Mouse (Mus musculus): Measurements from ENCODE around the gene Dip2a. TPM values are rescaled to one million over a fixed set of nuclear protein-coding genes. Genes with fewer than 3 reads are reported as not detected.

Gene Dip2a
- polyA plus RNA-seq, 1 experiment from 2014 or later = 14.9 TPM

GRCm38 (mm10) chr10:76225944-76226343 is 119.1 kb downstream of the Dip2a start:
- Histone ChIP-seq H3K27ac (no peak overlapping the region), H3K27me3 (no peaks in the 10 kb centered on the region), H3K9me3 (no peaks in the 10 kb centered on the region), H3K9ac (no peak overlapping the region), H3K4me3 (no peak overlapping the region), H3K4me2 (no peak overlapping the region), H3K36me3 (peaks cover 63% of the 10 kb centered on the region), H3K4me1 (replicated peaks) (no peaks in the 10 kb centered on the region)
- 93% methylated on average over 11 of the region's 11 CpGs for WGBS
- no peak for ATAC-seq (ENCODE audit: low FRiP score)

DNA sequence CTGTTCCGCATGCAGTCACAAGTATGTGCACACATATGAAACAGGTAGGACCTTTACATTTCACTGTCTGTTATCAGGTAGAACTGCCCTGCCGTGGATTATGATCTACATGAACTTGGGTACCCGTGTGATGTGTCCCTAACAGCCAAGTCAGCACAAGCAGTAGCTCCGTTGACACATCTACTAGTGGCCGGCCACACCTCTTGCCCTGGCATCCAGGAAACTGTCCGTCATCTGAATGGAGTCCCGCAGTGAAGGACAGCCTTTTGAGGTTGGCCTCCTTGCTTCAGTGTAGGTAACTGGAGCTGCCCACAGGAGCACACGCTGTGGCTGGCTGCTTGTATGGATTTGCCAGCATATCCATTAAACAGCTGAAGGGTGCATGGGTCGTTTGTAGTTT is 126.9 kb downstream of the Dip2a start:
- 84% methylated on average over 9 of the region's 9 CpGs for WGBS
- ATAC-seq (ENCODE audit: low FRiP score) = no peak
- Histone ChIP-seq H3K36me3 (peaks cover 100% of the 10 kb centered on the region), H3K4me3 (no peak overlapping the region), H3K27me3 (no peaks in the 10 kb centered on the region), H3K4me1 (replicated peaks) (no peaks in the 10 kb centered on the region), H3K4me2 (no peak overlapping the region), H3K27ac (no peak overlapping the region), H3K9me3 (peaks cover 18% of the 10 kb centered on the region; the same call in 1 of the 2 replicates), H3K9ac (no peak overlapping the region)

- Histone ChIP-seq H3K4me2 (no peak overlapping the region), H3K36me3 (peaks cover 100% of the 10 kb centered on the region), H3K9ac (no peak overlapping the region), H3K27me3 (no peaks in the 10 kb centered on the region), H3K9me3 (peaks cover 18% of the 10 kb centered on the region; the same call in 1 of the 2 replicates), H3K4me1 (replicated peaks) (no peaks in the 10 kb centered on the region), H3K4me3 (no peak overlapping the region), H3K27ac (no peak overlapping the region)
- WGBS = 97% methylated on average over 17 of the region's 17 CpGs
- ATAC-seq (ENCODE audit: low FRiP score) = no peak
Observed at GRCm38 (mm10) chr10:76217056-76217455, 128.0 kb downstream of the Dip2a start.

- H3K36me3 ChIP-seq = peaks cover 98% of the 10 kb centered on the region
- H3K4me1 ChIP-seq (replicated peaks) = no peaks in the 10 kb centered on the region
- WGBS = 93% methylated on average over 4 of the region's 4 CpGs
- no peak overlapping the region for H3K4me3 ChIP-seq
- no peak overlapping the region for H3K27ac ChIP-seq
- H3K4me2 ChIP-seq = no peak overlapping the region
- peaks cover 18% of the 10 kb centered on the region; the same call in 1 of the 2 replicates for H3K9me3 ChIP-seq
- no peak overlapping the region for H3K9ac ChIP-seq
- no peak for ATAC-seq (ENCODE audit: low FRiP score)
- no peaks in the 10 kb centered on the region for H3K27me3 ChIP-seq
Observed at GRCm38 (mm10) chr10:76214161-76214560, 130.9 kb downstream of the Dip2a start.

GRCm38 (mm10) chr10:76212121-76212520 is 133.0 kb downstream of the Dip2a start:
- peaks cover 18% of the 10 kb centered on the region; the same call in 1 of the 2 replicates for H3K9me3 ChIP-seq
- H3K27ac ChIP-seq = no peak overlapping the region
- peaks cover 98% of the 10 kb centered on the region for H3K36me3 ChIP-seq
- no peaks in the 10 kb centered on the region for H3K4me1 ChIP-seq (replicated peaks)
- ATAC-seq (ENCODE audit: low FRiP score) = no peak
- H3K4me3 ChIP-seq = no peak overlapping the region
- no peak overlapping the region for H3K9ac ChIP-seq
- no peaks in the 10 kb centered on the region for H3K27me3 ChIP-seq
- no peak overlapping the region for H3K4me2 ChIP-seq
- WGBS = 93% methylated on average over 6 of the region's 6 CpGs

GRCm38 (mm10) chr10:76210806-76211205 is 134.3 kb downstream of the Dip2a start:
- no peak overlapping the region for H3K27ac ChIP-seq
- no peak overlapping the region for H3K9ac ChIP-seq
- no peak overlapping the region for H3K4me2 ChIP-seq
- no peak for ATAC-seq (ENCODE audit: low FRiP score)
- H3K36me3 ChIP-seq = peaks cover 98% of the 10 kb centered on the region
- no peak overlapping the region for H3K4me3 ChIP-seq
- H3K4me1 ChIP-seq (replicated peaks) = no peaks in the 10 kb centered on the region
- WGBS = 95% methylated on average over 7 of the region's 7 CpGs
- H3K27me3 ChIP-seq = no peaks in the 10 kb centered on the region
- H3K9me3 ChIP-seq = peaks cover 15% of the 10 kb centered on the region; the same call in 1 of the 2 replicates

Other genes with a start within 250 kb of the Dip2a start
- 0.05 TPM in 1 of 2 replicates, not detected in the other for gene Slc5a4b, start 234.3 kb downstream of the Dip2a start, polyA plus RNA-seq (2015; fragmentation: Nextera tagmentation; extraction: Ambion mirVana)
- 0.09 TPM in 1 of 2 replicates, not detected in the other for gene Slc5a4a, start 197.8 kb downstream of the Dip2a start, polyA plus RNA-seq (2015; fragmentation: Nextera tagmentation; extraction: Ambion mirVana)
- gene Prmt2, start 107.4 kb downstream of the Dip2a start, polyA plus RNA-seq (2015; fragmentation: Nextera tagmentation; extraction: Ambion mirVana) = 246 and 258 TPM in 2 replicates
- gene S100b, start 91.4 kb downstream of the Dip2a start, polyA plus RNA-seq (2015; fragmentation: Nextera tagmentation; extraction: Ambion mirVana) = 1.6 and 2.0 TPM in 2 replicates
- not detected in 2 replicates for gene AC141477.1, start 95.2 kb upstream of the Dip2a start, polyA plus RNA-seq (2015; fragmentation: Nextera tagmentation; extraction: Ambion mirVana)
- 8.1 and 8.8 TPM in 2 replicates for gene Pcnt, start 97.5 kb upstream of the Dip2a start, polyA plus RNA-seq (2015; fragmentation: Nextera tagmentation; extraction: Ambion mirVana)
- gene 2610028H24Rik, start 103.8 kb upstream of the Dip2a start, polyA plus RNA-seq (2015; fragmentation: Nextera tagmentation; extraction: Ambion mirVana) = not detected in 2 replicates
- 70.5 and 72.6 TPM in 2 replicates for gene Mcm3ap, start 123.6 kb upstream of the Dip2a start, polyA plus RNA-seq (2015; fragmentation: Nextera tagmentation; extraction: Ambion mirVana)
- gene Ybey, start 123.8 kb upstream of the Dip2a start, polyA plus RNA-seq (2015; fragmentation: Nextera tagmentation; extraction: Ambion mirVana) = 6.9 and 7.6 TPM in 2 replicates
- 37.9 and 45.6 TPM in 2 replicates for gene Lss, start 186.3 kb upstream of the Dip2a start, polyA plus RNA-seq (2015; fragmentation: Nextera tagmentation; extraction: Ambion mirVana)
- not detected in 2 replicates for gene Spatc1l, start 217.0 kb upstream of the Dip2a start, polyA plus RNA-seq (2015; fragmentation: Nextera tagmentation; extraction: Ambion mirVana)
- gene Ftcd, start 230.4 kb upstream of the Dip2a start, polyA plus RNA-seq (2015; fragmentation: Nextera tagmentation; extraction: Ambion mirVana) = 0.16 TPM in 1 of 2 replicates, not detected in the other